Comparison of ENCODE assay signal across 8 mouse cellular contexts in genomic region chr4:155904318-155905102, GRCm38 (mm10). TPM values are rescaled to one million over a fixed set of nuclear protein-coding genes. Genes with fewer than 3 reads are reported as not detected.
DNase-seq lines count a peak whose midpoint lies in the region; ATAC-seq and TF ChIP-seq lines count a peak whose summit lies in the region.

No protein-coding gene starts in this region.

- no peaks in the 10 kb centered on the region for H3K9me3 ChIP-seq in limb, embryonic 10.5 days (replicated peaks)
- H3K9me3 ChIP-seq in intestine, embryonic 16.5 days (ENCODE audit: control insufficient read depth, low read length) = no peaks in the 10 kb centered on the region

- H3K4me1 ChIP-seq in lung, adult 2 months (ENCODE audit: control insufficient read depth, insufficient read depth, low read length) = 0 out of 2 replicates have a peak, but pooled peaks cover 6% of the 10 kb centered on the region
- no peaks in the 10 kb centered on the region for H3K4me1 ChIP-seq in limb, embryonic 10.5 days
- no peaks in the 10 kb centered on the region for H3K4me1 ChIP-seq in intestine, embryonic 16.5 days (ENCODE audit: control insufficient read depth, insufficient read depth, low read length)

- 93% methylated on average over 13 of the region's 13 CpGs for WGBS in lung, adult 2 months
- 88% methylated on average over 13 of the region's 13 CpGs for WGBS in limb, embryonic 10.5 days
- 95% methylated on average over 13 of the region's 13 CpGs for WGBS in intestine, embryonic 16.5 days

- H3K9ac ChIP-seq in intestine, embryonic 16.5 days (ENCODE audit: low read depth, low read length) = no peak overlapping the region

- no peak for TF ChIP-seq CTCF in lung, adult 2 months (IDR thresholded peaks at IDR 0.05; ENCODE audit: insufficient read depth, low read length)

- no peak overlapping the region for H3K4me2 ChIP-seq in intestine, embryonic 16.5 days (ENCODE audit: low read depth, low read length)

- no peak for ATAC-seq in cerebellum, adult (ENCODE audit: insufficient number of reproducible peaks, low FRiP score, low TSS enrichment)
- ATAC-seq in intestine, embryonic 16.5 days = no peak

- no peak for TF ChIP-seq POLR2A in lung, adult 2 months (IDR thresholded peaks at IDR 0.05; ENCODE audit: borderline replicate concordance, extremely low read depth, low read depth, low read length)

- no peaks in the 10 kb centered on the region for H3K27me3 ChIP-seq in limb, embryonic 10.5 days (ENCODE audit: low read depth, poor library complexity, severe bottlenecking)
- no peaks in the 10 kb centered on the region for H3K27me3 ChIP-seq in intestine, embryonic 16.5 days (replicated peaks; ENCODE audit: control insufficient read depth, insufficient read depth, low read length)

- no peak overlapping the region for H3K4me3 ChIP-seq in lung, adult 2 months (replicated peaks; ENCODE audit: extremely low read depth, low read depth, low read length)
- H3K4me3 ChIP-seq in limb, embryonic 10.5 days = no peak overlapping the region
- H3K4me3 ChIP-seq in intestine, embryonic 16.5 days (ENCODE audit: low read length) = no peak overlapping the region

- H3K27ac ChIP-seq in limb, embryonic 10.5 days = no peak overlapping the region
- no peak overlapping the region for H3K27ac ChIP-seq in intestine, embryonic 16.5 days (ENCODE audit: low read length)

- DNase-seq in cerebellum, adult 11 months = peak; percentile 12
- peak; percentile 3 for DNase-seq in lung, adult 2 months
- DNase-seq in lung, postnatal 14 days = no peak
- DNase-seq in R1 (ENCODE audit: low read depth, low spot score) = peak; percentile 82
- DNase-seq in frontal cortex, postnatal 25 days (ENCODE audit: low spot score in 2 of 2) = peak; percentile 3 to 9
- DNase-seq in limb, embryonic 10.5 days (ENCODE audit: low spot score) = peak; percentile 31

- H3K36me3 ChIP-seq in limb, embryonic 10.5 days = peaks cover 70% of the 10 kb centered on the region
- H3K36me3 ChIP-seq in intestine, embryonic 16.5 days (ENCODE audit: control insufficient read depth, insufficient read depth, low read length) = peaks cover 5% of the 10 kb centered on the region; the same call in 1 of the 2 replicates

RNA-seq across cellular contexts. Expression of gene Acap3, which starts 12.9 kb away (rescaled TPM):
- polyA plus RNA-seq in lung, adult 2 months (2012; rRNA removed) = 48.3 and 50.7 TPM in 2 replicates
- polyA plus RNA-seq in limb, embryonic 10.5 days (2016; fragmentation: Nextera tagmentation; extraction: Ambion mirVana) = 20.9 and 25.3 TPM in 2 replicates
- 9.8 and 10.8 TPM in 2 replicates for polyA plus RNA-seq in intestine, embryonic 16.5 days (2015; fragmentation: Nextera tagmentation; extraction: Ambion mirVana)

RNA-seq across cellular contexts. Expression of gene Pusl1, which starts 12.9 kb away (rescaled TPM):
- 82.2 and 88.0 TPM in 2 replicates for polyA plus RNA-seq in lung, adult 2 months (2012; rRNA removed)
- 52.4 and 55.5 TPM in 2 replicates for polyA plus RNA-seq in limb, embryonic 10.5 days (2016; fragmentation: Nextera tagmentation; extraction: Ambion mirVana)
- 49.4 and 58.6 TPM in 2 replicates for polyA plus RNA-seq in intestine, embryonic 16.5 days (2015; fragmentation: Nextera tagmentation; extraction: Ambion mirVana)

RNA-seq across cellular contexts. Expression of gene Ints11, which starts 35.2 kb away (rescaled TPM):
- 26.7 and 27.3 TPM in 2 replicates for polyA plus RNA-seq in lung, adult 2 months (2012; rRNA removed)
- polyA plus RNA-seq in limb, embryonic 10.5 days (2016; fragmentation: Nextera tagmentation; extraction: Ambion mirVana) = 106 and 107 TPM in 2 replicates
- polyA plus RNA-seq in intestine, embryonic 16.5 days (2015; fragmentation: Nextera tagmentation; extraction: Ambion mirVana) = 60.0 and 67.1 TPM in 2 replicates

RNA-seq across cellular contexts. Expression of gene Cptp, which starts 35.3 kb away (rescaled TPM):
- polyA plus RNA-seq in lung, adult 2 months (2012; rRNA removed) = 30.3 and 33.3 TPM in 2 replicates
- 18.9 and 19.0 TPM in 2 replicates for polyA plus RNA-seq in limb, embryonic 10.5 days (2016; fragmentation: Nextera tagmentation; extraction: Ambion mirVana)
- polyA plus RNA-seq in intestine, embryonic 16.5 days (2015; fragmentation: Nextera tagmentation; extraction: Ambion mirVana) = 23.6 and 24.9 TPM in 2 replicates

RNA-seq across cellular contexts. Expression of gene Ube2j2, which starts 39.1 kb away (rescaled TPM):
- polyA plus RNA-seq in lung, adult 2 months (2012; rRNA removed) = 62.0 and 65.4 TPM in 2 replicates
- polyA plus RNA-seq in limb, embryonic 10.5 days (2016; fragmentation: Nextera tagmentation; extraction: Ambion mirVana) = 163 and 168 TPM in 2 replicates
- polyA plus RNA-seq in intestine, embryonic 16.5 days (2015; fragmentation: Nextera tagmentation; extraction: Ambion mirVana) = 89.5 and 93.4 TPM in 2 replicates
